Mouse (Mus musculus): ENCODE data around the gene Rundc3a. TPM values are rescaled to one million over a fixed set of nuclear protein-coding genes. Genes with fewer than 3 reads are reported as not detected.
"Not testable (repeated sequence)": the region's sequence is repeated elsewhere in the genome, so short reads cannot be mapped to it uniquely, and the experiment has no call there.

The Rundc3a gene
- total RNA-seq, 2 experiments from 2014 or later = 469 to 527 TPM

GRCm38 (mm10) chr11:102385075-102385474 lies 8.1 kb upstream of the Rundc3a start:
- no peak for DNase-seq (ENCODE audit: low spot score in 2 of 2)
- intact Hi-C loops (cut with DNase I) = no loop called here

GRCm38 (mm10) chr11:102386121-102386520 lies 7.1 kb upstream of the Rundc3a start:
- intact Hi-C loops (cut with DNase I) = no loop called here
- no peak for DNase-seq (ENCODE audit: low spot score in 2 of 2)

DNA sequence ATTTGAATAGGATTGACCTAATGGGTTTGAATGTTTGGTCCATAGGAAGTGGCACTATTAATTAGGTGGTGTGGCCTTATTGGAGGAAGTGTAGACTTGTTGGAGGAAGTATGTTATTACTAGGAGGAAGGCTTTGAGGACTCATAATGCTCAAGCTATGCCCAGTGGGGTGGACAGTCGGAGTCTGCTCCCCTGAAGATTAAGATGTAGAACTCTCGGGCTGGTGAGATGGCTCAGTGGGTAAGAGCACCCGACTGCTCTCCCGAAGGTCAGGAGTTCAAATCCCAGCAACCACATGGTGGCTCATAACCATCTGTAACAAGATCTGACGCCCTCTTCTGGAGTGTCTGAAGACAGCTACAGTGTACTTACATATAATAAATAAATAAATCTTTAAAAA lies 3.8 kb upstream of the Rundc3a start:
- DNase-seq (ENCODE audit: low spot score in 2 of 2); intact Hi-C loops (cut with DNase I): not testable (repeated sequence)

- intact Hi-C loops (cut with DNase I) = no loop called here
- no peak for DNase-seq (ENCODE audit: low spot score in 2 of 2)
Observed at GRCm38 (mm10) chr11:102392441-102393237, 564 bp upstream of the Rundc3a start.

- peak; percentile 49 to 55 for DNase-seq (ENCODE audit: low spot score in 2 of 2)
- intact Hi-C loops (cut with DNase I) = loop anchor here (1.0 kb wide), 1 partner anchor 74 kb away; no protein-coding TSS in a partner anchor
Observed at GRCm38 (mm10) chr11:102393719-102394420, 667 bp downstream of the Rundc3a start.

DNA sequence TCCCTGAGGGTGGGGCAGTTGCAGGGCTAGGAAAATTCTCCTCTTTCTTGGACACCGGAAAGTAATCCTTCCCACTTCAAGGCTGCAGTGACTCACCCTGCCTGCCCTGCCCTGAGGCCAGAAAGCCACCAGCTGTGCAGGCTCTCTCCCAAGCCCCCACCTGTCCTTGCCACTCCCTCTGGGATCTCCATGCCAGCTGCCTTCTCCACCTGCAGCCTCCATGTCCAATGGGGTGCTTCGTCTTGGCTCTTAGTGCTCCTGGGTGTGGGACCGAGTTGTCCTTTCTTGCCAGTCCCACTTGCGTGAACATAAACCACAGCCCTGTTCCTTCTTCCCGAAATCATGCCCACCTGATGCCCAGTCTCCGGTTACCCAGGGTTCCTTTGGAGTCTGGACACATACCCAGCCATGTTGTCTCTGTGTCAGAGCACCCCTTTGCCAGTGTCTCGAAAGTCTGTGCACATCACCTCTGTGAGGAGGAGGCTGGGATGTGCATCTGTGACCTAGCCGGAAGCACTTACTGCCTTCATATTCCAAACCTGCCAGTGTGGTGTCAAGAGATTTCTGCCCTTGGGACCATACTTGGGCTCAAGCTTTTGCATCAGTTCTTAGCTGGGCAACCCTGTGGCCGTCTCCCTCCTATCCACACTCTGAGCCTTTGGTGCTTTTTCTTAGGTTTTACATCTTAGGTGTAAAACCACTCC lies 1.4 kb downstream of the Rundc3a start:
- intact Hi-C loops (cut with DNase I) = loop anchor here (1.0 to 5.0 kb wide), 2 partner anchors 43 to 74 kb away; no protein-coding TSS in a partner anchor
- DNase-seq (ENCODE audit: low spot score in 2 of 2) = peak in 1 of 2 experiments; percentile 18

DNA sequence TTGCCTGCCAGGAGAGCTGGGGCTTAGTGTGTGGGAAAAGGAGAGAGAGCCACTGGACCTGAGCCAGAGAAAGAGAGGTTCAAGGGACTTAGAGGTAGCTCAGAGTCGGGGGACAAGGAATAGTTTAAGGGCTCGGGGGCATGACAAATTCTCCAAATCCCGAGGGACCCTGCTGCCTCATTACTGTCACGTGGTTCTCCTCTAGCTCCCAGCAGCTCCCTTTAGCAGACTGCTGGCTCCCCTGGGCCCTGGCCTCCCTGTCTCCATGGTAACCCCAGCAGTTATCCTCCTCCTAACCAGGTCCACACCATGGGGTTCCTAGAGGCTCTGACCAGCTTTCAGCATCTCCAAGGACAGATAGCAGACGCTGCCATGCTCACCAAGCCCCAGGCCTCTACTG lies 2.0 kb downstream of the Rundc3a start:
- DNase-seq (ENCODE audit: low spot score in 2 of 2) = no peak
- intact Hi-C loops (cut with DNase I) = loop anchor here (5.0 kb wide), 1 partner anchor 42 kb away; no protein-coding TSS in a partner anchor

- intact Hi-C loops (cut with DNase I) = loop anchor here (5.0 kb wide), 1 partner anchor 41 kb away; no protein-coding TSS in a partner anchor
Observed at GRCm38 (mm10) chr11:102396263-102396662, 3.1 kb downstream of the Rundc3a start.

GRCm38 (mm10) chr11:102396671-102397141 lies 3.5 kb downstream of the Rundc3a start:
- DNase-seq (ENCODE audit: low spot score in 2 of 2) = peak; percentile 67 to 79
- intact Hi-C loops (cut with DNase I) = loop anchor here (5.0 kb wide), 1 partner anchor 41 kb away; no protein-coding TSS in a partner anchor

More at GRCm38 (mm10) chr11:102396263-102396662, 3.1 kb downstream of the Rundc3a start:
- no peak for DNase-seq (ENCODE audit: low spot score in 2 of 2)

DNA sequence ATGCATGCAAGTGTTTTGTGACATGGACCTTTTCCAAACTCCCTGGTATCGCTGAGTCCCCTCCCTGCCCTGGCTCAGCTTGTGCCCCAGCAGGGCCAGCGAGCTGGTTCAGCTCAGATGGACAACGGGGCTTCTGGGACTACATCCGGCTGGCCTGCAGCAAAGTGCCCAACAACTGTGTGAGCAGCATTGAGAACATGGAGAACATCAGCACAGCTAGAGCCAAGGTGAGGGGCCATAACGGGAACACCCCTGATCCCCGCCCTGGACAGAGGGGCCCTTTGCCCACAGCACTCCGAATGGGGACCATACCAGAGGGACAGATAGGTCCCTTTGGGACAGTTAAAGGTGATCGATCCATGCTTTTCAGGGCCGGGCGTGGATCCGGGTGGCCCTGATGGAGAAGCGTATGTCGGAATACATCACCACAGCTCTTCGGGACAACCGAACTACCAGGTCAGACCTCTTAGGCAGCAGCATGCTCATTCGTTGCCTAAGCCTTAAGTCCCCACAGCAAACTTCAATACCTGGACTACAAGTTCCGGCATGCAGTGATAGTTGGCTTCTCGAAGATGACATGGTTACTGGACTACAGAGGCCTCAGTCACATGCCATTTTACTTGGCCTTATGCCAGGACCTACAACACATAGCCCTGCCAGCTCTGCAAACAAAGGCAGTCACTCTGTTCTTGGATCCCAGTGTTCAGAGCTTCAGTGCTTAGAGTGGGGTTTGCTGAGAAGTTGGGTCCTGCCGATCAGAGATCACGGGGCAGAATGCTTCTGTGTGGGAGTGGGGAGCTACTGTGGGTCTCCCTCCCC lies 5.0 kb downstream of the Rundc3a start:
- DNase-seq (ENCODE audit: low spot score in 2 of 2) = peak in 1 of 2 experiments; percentile 31
- intact Hi-C loops (cut with DNase I) = loop anchor here (5.0 kb wide), 1 partner anchor 39 kb away; no protein-coding TSS in a partner anchor

DNA sequence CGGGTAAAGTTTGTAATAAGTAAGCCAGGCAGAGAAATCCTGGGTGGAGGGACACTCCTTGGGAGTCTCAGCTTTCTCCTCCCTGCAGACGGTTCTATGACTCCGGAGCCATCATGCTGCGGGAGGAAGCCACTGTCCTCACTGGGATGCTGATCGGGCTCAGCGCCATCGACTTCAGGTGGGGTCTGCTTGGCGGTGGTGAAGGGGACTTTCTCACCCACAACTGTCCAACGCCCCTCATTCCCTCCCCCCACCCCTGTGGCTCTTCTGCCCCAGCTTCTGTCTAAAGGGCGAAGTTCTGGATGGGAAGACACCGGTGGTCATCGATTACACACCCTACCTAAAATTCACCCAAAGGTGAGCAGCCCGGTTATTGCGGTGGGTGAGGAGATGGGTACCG lies 5.9 kb downstream of the Rundc3a start:
- intact Hi-C loops (cut with DNase I) = loop anchor here (5.0 kb wide), 1 partner anchor 38 kb away; no protein-coding TSS in a partner anchor
- peak in 1 of 2 experiments; percentile 9 for DNase-seq (ENCODE audit: low spot score in 2 of 2)

- DNase-seq (ENCODE audit: low spot score in 2 of 2) = peak in 1 of 2 experiments; percentile 45
- intact Hi-C loops (cut with DNase I) = loop anchor here (5.0 kb wide), 1 partner anchor 38 kb away; no protein-coding TSS in a partner anchor
Observed at GRCm38 (mm10) chr11:102399610-102400072, 6.4 kb downstream of the Rundc3a start.

DNA sequence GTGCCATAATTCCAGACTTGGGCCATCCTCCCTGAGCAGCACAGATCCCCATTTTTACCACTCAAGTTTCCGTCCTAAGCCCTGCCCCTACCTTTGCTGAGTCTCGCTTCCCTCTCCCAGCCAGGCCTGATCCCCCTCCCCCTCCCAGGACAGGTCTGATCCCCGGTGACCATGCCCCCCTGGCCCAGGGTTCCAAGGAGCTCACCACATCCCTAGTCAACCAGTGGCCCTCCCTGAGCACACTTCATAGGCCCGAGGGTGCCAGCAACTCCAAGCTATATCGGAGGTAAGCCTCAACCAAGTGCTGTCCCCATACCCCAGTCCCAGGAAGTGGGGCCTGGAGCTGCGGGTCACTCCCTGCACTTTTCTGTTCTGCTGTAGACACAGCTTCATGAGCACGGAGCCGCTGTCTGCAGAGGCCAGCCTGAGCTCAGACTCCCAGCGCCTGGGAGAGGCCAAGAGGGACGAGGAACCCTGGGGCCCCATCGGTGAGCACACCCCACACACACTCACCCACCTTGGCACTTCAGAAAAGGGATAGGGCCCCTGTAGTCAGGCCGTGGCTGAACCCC lies 7.4 kb downstream of the Rundc3a start:
- intact Hi-C loops (cut with DNase I) = no loop called here
- no peak for DNase-seq (ENCODE audit: low spot score in 2 of 2)

DNA sequence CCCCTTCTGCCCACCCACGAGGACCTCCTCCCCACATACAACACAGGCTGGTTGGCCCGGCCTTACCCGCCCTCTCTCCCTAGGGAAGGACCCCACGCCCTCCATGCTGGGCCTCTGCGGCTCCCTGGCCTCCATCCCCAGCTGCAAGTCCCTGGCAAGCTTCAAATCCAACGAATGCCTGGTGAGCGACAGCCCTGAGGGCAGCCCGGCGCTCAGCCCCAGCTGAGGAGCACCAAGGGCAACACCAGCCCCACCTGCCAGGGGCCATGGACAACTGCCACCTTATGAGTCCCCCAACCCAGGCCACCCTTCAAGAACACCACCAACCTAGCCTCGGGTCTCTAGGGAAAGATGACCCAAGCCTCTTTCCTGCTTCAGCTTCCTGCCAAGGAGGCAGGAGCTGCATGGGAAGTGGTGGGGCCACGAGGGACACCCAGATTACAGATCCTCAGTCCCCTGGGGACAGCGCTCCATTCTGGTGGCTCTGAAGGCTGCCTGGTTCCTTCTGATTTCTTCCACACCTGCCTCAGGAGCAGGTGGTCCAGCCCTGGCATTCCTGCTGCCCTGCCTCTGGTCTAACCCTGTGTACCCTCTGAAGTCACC lies 8.8 kb downstream of the Rundc3a start:
- DNase-seq (ENCODE audit: low spot score in 2 of 2) = peak in 1 of 2 experiments; percentile 8
- intact Hi-C loops (cut with DNase I) = no loop called here

DNA sequence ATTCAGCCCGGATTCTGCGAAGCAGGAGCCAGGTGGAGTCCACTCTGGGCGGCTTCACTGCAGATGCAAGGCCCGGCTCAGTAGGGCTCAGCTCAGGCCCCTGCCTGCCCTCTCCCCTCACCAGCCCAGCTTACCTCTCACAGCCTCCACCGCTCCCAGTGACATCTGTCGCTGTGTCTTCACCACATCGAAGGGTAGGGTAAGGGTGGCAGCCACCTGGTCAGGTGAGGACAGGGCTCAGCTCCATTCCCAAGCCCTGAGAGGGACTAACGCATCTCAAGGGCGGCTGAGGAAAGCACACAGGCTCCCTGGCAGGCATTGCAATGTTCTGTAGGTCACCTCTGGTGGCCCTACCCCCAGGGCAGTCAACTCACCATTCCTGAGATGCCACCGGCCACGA lies 10.5 kb downstream of the Rundc3a start:
- intact Hi-C loops (cut with DNase I) = no loop called here
- DNase-seq (ENCODE audit: low spot score in 2 of 2) = no peak

GRCm38 (mm10) chr11:102404161-102405010 lies 11.2 kb downstream of the Rundc3a start:
- no peak for DNase-seq (ENCODE audit: low spot score in 2 of 2)
- intact Hi-C loops (cut with DNase I) = loop anchor here (5.0 kb wide), 1 partner anchor 107 kb away; the partner anchor contains the start of gene Atxn7l3

Measured in left cerebral cortex, postnatal 36 days (tissue).